Mouse (Mus musculus) kidney, adult 2 months (tissue): ENCODE measurements around the gene Cpeb4. TPM values are rescaled to one million over a fixed set of nuclear protein-coding genes. Genes with fewer than 3 reads are reported as not detected.

Experiments
- DNase-seq: peaks from one replicate; pipeline ENCODE4 v3.0.0; 2021
- H3K27ac ChIP-seq: fragments of 200-500 bp; 2 replicates; pipeline ENCODE4 v1.5.1; 2012; ENCODE audit warnings: low read depth, low read length, control low read depth, inconsistent platforms; ENCODE audit not compliant: insufficient read depth
- H3K27me3 ChIP-seq: fragments of 200-500 bp; replicated peaks from 2 replicates; pipeline ENCODE4 v1.6.1; 2012; ENCODE audit warnings: mild to moderate bottlenecking, moderate library complexity, low read length, inconsistent platforms; ENCODE audit not compliant: control insufficient read depth, insufficient read depth
- H3K36me3 ChIP-seq: fragments of 200-500 bp; 2 replicates; pipeline ENCODE4 v1.6.1; 2012; ENCODE audit warnings: mild to moderate bottlenecking, moderate library complexity, low read length, inconsistent platforms; ENCODE audit not compliant: control insufficient read depth, insufficient read depth
- H3K4me1 ChIP-seq: fragments of 200-500 bp; 2 replicates; pipeline ENCODE4 v1.6.1; 2011; ENCODE audit warnings: low read length; ENCODE audit not compliant: control insufficient read depth, insufficient read depth
- H3K4me3 ChIP-seq: fragments of 200-500 bp; 2 replicates; pipeline ENCODE4 v1.5.1; 2011; ENCODE audit warnings: mild to moderate bottlenecking, low read depth, low read length, control low read depth; ENCODE audit not compliant: insufficient read depth
- CTCF ChIP-seq: fragments of 200-500 bp; conservative IDR thresholded peaks from 2 replicates; pipeline ENCODE4 v1.5.1; 2011; ENCODE audit warnings: low read depth, mild to moderate bottlenecking, control low read depth, low read length, moderate library complexity, mixed read lengths; ENCODE audit not compliant: insufficient read depth, insufficient read length
- POLR2A ChIP-seq: fragments of 200-500 bp; IDR thresholded peaks from one replicate; pipeline ENCODE4 v1.6.1; 2011; ENCODE audit warnings: low read depth, low read length, control low read depth
- WGBS: fragments of 180-500 bp; shearing (Covaris S2); methylation state at CpG from one replicate; pipeline ENCODE4 v1.1.7; 2018; 5-methylcytosine and 5-hydroxymethylcytosine counted together
- polyA plus RNA-seq: library from polyadenylated mRNA; depleted of rRNA; stranded (reverse); fragments of >200 nt; gene quantifications from 2 replicates; pipeline ENCODE4 v1.2.3, GENCODE M21; 2012

The Cpeb4 gene
- polyA plus RNA-seq, 1 experiment: 30.0 TPM

DNA sequence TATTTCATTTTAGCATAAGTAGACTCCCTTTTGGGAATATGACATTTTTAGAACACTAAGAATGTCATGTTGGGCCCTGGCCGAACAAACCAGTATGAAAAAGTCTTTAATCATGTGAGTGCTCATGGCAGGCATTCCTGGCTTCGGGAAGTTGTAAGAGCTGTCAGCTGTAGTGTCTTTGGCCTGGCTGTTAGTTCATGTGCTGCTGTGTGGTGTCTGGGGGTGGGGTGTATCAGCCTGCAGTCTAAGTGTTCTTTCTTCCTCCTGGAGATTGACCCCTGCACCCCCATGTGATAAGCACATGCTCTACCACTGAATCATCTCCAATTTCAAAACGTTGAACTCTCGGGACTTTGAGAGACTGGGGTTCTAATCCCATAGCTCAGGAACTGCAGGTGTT lies 63.6 kb downstream of the Cpeb4 start:
- no peak for TF ChIP-seq CTCF
- TF ChIP-seq POLR2A: no peak
- no peak overlapping the region for H3K27ac ChIP-seq
- peaks cover 8% of the 10 kb centered on the region; the same call in 1 of the 2 replicates for H3K36me3 ChIP-seq
- no peaks in the 10 kb centered on the region; the same call in 1 of the 2 replicates for H3K4me1 ChIP-seq
- DNase-seq: peak; percentile 17
- WGBS: 34% methylated on average over 4 of the region's 4 CpGs
- H3K4me3 ChIP-seq: no peak overlapping the region
- H3K27me3 ChIP-seq: no peaks in the 10 kb centered on the region

DNA sequence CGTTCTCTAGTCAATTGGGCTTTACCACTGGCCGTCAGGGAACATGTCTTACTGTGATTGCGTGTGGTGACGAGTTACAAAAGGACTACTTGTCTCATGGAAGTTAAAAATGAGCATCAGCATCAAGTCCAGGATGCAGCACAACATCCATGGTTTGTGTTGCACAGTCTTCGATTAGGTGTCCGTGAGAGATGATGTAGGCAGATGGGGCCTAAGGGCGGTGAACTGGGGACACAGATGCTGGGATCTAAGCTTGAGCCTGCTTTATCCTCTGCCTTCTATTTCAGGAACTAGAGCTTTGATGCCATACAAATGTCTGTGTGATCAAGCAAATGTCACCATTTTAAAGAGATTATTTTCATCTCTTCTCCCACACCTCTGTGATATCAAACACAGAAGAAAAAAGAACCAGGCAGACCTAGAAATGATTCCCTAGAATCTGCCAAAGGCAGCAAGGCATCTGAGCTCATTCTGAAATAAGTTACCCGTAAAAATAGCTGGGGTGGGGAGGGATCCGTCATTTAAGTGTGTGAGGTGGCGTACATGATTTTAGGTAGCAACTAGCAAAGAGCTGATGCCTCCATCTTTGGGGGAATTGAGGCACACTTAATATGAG lies 65.0 kb downstream of the Cpeb4 start:
- no peak for DNase-seq
- Histone ChIP-seq H3K27ac (no peak overlapping the region), H3K36me3 (peaks cover 3% of the 10 kb centered on the region; the same call in 1 of the 2 replicates), H3K4me1 (no peaks in the 10 kb centered on the region; the same call in 1 of the 2 replicates), H3K4me3 (no peak overlapping the region), H3K27me3 (no peaks in the 10 kb centered on the region)
- 90% methylated on average over 10 of the region's 10 CpGs for WGBS
- TF ChIP-seq CTCF (no peak), POLR2A (no peak)

DNA sequence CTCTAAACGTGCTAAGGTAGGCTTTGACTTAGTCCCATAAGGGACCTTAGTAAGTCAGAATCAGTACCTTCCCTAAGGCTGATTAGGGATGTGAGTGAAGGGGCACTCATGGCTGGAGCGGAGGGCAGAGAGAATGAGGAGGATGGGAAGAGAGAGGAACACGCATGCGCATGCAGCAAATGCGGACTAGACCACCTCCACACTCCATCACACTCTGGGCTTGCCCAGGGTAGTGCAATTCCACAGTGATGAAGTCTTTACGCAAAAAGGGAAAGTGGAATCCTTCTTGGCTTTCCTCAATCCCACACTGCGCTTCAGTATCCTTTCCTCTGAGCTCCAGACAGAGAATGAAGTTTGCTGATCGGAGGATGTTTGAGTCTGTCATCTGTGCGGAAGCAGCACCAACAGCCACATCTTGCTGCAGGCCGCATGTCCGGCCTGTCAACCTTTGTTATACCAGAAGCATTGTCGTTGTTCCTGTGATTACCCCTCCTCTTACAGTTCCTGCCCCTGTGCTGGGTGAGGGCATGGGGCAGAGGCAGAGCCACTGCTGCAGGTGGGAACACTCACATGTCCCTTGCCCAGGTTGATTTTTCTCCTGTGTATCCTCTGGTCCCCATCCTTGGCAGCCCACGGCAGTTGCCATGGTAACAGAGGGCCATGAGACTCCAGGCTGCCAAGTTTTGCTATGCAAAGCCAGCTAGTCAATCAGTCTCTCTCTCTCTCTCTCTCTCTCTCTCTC lies 69.1 kb downstream of the Cpeb4 start:
- Histone ChIP-seq H3K27ac (no peak overlapping the region), H3K36me3 (no peaks in the 10 kb centered on the region), H3K4me1 (no peaks in the 10 kb centered on the region), H3K4me3 (no peak overlapping the region), H3K27me3 (no peaks in the 10 kb centered on the region)
- 74% methylated on average over 13 of the region's 13 CpGs for WGBS
- peak; percentile 35 for DNase-seq
- TF ChIP-seq CTCF (no peak), POLR2A (no peak)

DNA sequence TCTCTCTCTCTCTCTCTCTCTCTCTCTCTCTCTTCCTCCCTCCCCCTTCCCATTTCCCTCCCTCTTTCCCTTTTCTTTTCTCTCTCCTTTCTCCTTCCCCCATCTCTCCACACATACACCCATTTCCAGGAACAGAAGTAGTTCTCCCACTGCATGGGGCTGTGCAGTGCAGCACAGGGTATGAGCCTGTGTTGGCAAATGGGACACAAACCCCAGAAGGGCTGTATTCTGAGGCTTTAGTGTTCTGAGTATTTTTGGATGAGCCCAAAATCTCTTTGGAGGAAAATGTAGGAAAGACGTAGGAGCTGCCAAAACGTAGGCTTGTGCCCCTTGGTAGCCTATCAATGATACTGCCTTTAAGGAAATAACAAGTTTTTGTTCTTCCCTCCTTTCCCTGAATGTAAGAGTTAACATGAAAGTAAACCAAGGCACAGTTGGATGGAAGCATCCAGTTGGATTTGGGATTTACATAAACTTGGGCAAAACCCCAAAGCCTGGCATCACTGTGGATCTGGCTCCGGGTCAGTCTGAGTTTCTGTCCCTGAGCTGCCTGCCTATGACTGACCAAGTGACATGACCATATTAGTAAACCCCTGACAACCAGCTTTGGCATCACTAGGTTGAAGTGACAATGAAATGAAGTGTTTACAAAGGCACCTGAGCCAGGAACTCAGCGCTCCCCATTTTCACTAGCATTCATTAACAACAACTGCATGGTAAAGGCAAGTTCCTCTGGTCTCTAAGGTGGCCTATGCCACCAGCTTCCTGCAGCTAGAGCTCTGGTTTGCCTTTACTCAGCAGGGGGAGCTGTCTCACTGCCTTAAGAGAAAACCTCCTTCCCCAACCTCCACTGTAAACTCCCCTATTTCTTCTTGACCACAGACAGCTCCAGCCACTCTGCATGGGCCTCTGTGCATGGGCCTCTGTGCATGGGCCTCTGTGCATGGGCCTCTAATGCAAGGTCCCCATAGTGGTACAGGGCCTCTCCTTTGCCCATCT lies 69.9 kb downstream of the Cpeb4 start:
- Histone ChIP-seq H3K4me1 (no peaks in the 10 kb centered on the region), H3K27ac (no peak overlapping the region), H3K36me3 (no peaks in the 10 kb centered on the region), H3K4me3 (no peak overlapping the region), H3K27me3 (no peaks in the 10 kb centered on the region)
- 90% methylated on average over 4 of the region's 4 CpGs for WGBS
- TF ChIP-seq CTCF (peak; percentile 42), POLR2A (no peak)
- DNase-seq: no peak

DNA sequence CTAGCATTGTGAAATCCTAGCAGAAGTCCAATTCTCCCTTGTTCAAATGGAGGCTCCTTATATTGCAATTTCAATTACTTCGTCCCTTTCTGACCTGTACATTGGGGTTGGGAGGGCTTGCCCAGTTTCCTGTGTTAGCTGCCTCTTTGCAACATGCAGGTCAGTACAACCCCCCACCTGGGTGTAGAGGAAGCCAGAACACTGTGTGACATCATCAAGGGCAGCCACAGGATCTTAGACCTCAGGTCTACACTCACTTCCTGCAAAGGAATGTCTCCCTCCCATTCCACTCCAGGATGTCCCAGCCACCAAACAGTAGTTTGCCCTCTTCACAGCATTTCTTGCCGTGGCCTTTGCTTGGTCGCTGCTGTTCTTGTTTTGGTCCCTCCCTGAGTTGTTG lies 73.5 kb downstream of the Cpeb4 start:
- TF ChIP-seq CTCF (no peak), POLR2A (no peak)
- no peak for DNase-seq
- Histone ChIP-seq H3K4me3 (no peak overlapping the region), H3K36me3 (no peaks in the 10 kb centered on the region), H3K27ac (no peak overlapping the region), H3K27me3 (no peaks in the 10 kb centered on the region), H3K4me1 (peaks cover 3% of the 10 kb centered on the region; the same call in 1 of the 2 replicates)
- WGBS: 82% methylated on average over 3 of the region's 3 CpGs

DNA sequence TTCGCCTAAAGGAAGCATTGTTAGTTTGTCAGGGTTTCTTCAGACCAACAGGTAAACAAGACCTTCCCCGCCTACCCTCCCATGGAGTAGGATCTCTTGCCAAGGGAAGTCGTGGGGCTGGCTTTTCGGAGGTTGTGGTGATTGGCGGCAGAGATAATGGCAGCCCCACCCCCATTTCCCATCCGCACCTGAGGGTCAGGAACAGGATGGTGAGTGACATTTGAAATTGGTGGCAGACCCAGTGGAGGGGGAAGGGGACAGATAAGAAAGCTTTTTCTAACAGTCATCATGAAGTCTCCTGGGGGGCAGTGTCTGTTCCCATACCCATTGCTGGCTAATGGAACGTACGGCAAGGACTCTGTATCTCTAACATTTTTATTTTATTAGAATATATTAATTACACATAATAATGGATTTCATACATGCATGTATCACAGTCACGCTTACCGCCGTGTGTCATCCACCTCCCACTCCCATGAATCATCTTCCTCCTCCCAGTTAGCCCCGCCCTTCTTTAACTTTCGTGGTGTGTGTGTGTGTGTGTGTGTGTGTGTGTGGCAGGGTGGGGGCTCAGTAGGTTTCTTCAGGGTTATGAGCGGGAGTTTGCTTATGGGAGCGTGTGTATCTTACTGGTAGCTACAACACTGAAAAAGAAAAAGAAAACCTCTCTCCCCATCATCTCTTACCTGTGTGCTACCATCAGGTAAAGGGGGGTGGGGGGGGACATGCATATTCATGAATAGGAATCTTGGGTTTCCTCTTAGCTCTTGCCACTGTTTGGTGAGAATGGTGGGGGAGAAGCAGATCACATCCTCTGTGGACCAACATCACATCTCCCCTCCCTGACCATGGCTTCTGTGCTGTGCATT lies 76.7 kb downstream of the Cpeb4 start:
- Histone ChIP-seq H3K4me3 (peak overlapping the region; percentile 38), H3K27me3 (no peaks in the 10 kb centered on the region), H3K27ac (no peak overlapping the region), H3K4me1 (peaks cover 3% of the 10 kb centered on the region; the same call in 1 of the 2 replicates), H3K36me3 (no peaks in the 10 kb centered on the region)
- TF ChIP-seq POLR2A (no peak), CTCF (no peak)
- whole genome bisulfite sequencing: 48% methylated on average over 15 of the region's 15 CpGs
- DNase-seq: no peak
